Mouse (Mus musculus) forebrain, embryonic 16.5 days (tissue): Measurements from ENCODE around the gene Fut1. TPM values are rescaled to one million over a fixed set of nuclear protein-coding genes. Genes with fewer than 3 reads are reported as not detected.

Experiments used
- ATAC-seq: fragments of 200-750 bp; cut with Nextera tagmentation; 2 replicates; pipeline ENCODE4 v1.8.0; 2017; ENCODE audit warnings: mild to moderate bottlenecking, moderate library complexity
- H3K27ac ChIP-seq: fragments of 300-500 bp; sonication (generic); 2 replicates; pipeline ENCODE4 v1.5.1; 2014; ENCODE audit warnings: low read length, control low read depth
- H3K27me3 ChIP-seq: fragments of 300-500 bp; sonication (generic); replicated peaks from 2 replicates; pipeline ENCODE4 v1.6.1; 2014; ENCODE audit warnings: low read length; ENCODE audit not compliant: control insufficient read depth, insufficient read depth
- H3K36me3 ChIP-seq: fragments of 300-500 bp; sonication (generic); 2 replicates; pipeline ENCODE4 v1.6.1; 2014; ENCODE audit not compliant: control insufficient read depth, insufficient read depth
- H3K4me1 ChIP-seq: fragments of 300-500 bp; sonication (generic); replicated peaks from 2 replicates; pipeline ENCODE4 v1.6.1; 2014; ENCODE audit warnings: low read length; ENCODE audit not compliant: control insufficient read depth, insufficient read depth
- H3K4me2 ChIP-seq: fragments of 300-500 bp; sonication (generic); 2 replicates; pipeline ENCODE4 v1.6.1; 2014; ENCODE audit warnings: mild to moderate bottlenecking, low read length, control low read depth
- H3K4me3 ChIP-seq: fragments of 300-500 bp; sonication (generic); replicated peaks from 2 replicates; pipeline ENCODE4 v1.5.1; 2014; ENCODE audit warnings: mild to moderate bottlenecking, low read length, control low read depth
- H3K9ac ChIP-seq: fragments of 300-500 bp; sonication (generic); replicated peaks from 2 replicates; pipeline ENCODE4 v1.6.1; 2014; ENCODE audit warnings: low read depth, low read length, control low read depth
- H3K9me3 ChIP-seq: fragments of 300-500 bp; sonication (generic); 2 replicates; pipeline ENCODE4 v1.6.1; 2016; ENCODE audit warnings: low read length; ENCODE audit not compliant: control insufficient read depth
- WGBS: fragments of 180-500 bp; shearing (Covaris S2); extraction: QIAGEN DNeasy Blood & Tissue Kit; methylation state at CpG from one replicate; pipeline ENCODE4 v1.1.7; 2014; 5-methylcytosine and 5-hydroxymethylcytosine counted together
- polyA plus RNA-seq: library from polyadenylated mRNA; unstranded; fragments of >200 nt; fragmentation: Nextera tagmentation; extraction: Ambion mirVana; gene quantifications from 2 replicates; pipeline ENCODE4 v1.2.1, GENCODE M21; 2015

Fut1 gene
- polyA plus RNA-seq, result not detected in 2 replicates

DNA sequence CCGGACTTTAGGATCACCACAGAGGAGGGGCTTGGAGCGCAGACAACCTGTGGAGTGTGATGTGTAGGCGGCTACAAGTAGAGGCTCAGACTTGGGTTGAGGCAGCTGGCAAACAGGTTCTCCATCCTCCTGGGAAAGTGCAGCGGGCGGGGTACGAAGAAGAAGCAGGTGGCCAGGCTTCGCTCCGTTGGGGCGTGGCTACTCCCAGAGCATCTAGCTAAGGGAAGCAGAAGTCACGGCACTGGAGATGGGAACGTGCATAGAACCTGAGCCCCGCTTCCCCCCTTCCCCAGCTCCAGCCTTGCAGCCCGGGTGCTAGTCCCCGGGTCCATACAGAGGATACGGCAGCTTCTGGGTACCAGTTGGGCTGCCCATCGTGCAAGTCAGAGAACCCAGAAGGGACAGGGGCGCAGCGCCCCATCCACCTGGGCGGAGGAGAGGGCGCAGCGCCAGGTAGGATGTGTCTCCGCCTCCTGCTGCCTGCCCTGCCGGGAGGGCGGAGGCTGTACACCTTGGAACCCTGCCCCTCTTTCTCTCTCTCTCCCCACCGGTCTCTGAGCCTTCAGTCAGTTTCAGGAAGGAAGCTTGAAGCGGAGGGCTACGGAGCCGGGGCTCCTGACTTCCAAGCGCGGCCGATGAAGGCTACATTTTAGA, at the start of gene Fut1:
Gene Fut1 (plus strand): TSS at position 248 of the 654 bp plus-strand sequence.
- Histone ChIP-seq H3K4me3 (0 out of 2 replicates have a peak within 1 kb of the TSS, but pooled peaks have one; percentile 3), H3K4me2 (peak within 1 kb of the TSS; percentile 26), H3K9ac (0 out of 2 replicates have a peak within 1 kb of the TSS, but pooled peaks have one; percentile 1), H3K36me3 (no peaks in the 10 kb centered on the region), H3K27ac (no peak within 1 kb of the TSS), H3K27me3 (peaks cover 20% of the 10 kb centered on the region), H3K9me3 (no peaks in the 10 kb centered on the region), H3K4me1 (peaks cover 3% of the 10 kb centered on the region; the same call in 1 of the 2 replicates)
- ATAC-seq, result no peak
- 7% methylated on average over 28 of the region's 31 CpGs for WGBS

DNA sequence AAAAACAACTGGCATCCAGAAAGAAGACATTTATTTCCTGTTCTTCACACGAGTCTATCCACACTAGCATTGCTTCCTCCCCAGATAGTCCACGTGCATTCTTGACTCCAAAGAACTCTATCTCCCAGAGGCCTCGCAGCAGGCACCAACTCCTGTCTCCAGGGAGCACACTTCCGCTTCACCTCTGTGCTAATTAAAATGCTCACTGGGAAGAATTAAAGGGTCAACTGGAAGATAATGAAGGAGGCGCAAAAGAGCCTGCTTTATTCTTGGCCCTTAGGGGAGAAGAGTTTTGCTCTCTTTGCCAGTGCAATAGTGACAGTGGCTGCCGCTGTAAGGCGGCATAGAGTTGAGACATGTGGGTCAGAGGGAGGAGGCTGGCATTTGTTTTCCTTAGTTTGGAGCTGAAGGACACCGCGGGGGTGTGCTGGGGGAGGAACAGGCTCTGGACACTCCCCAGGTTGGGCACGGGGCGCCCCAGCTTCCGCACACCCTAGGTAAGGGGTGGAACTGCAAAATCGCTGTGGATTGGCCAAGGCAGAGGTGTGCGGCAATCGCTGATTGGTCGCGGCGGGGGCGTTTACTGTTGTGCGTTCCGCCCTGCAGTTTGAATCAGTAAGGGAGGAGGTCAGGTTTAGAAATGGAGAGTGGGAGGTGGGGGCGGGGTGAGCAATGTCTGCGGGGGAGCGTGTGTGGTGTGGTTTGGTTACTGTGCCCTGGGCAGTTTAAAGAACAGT, 49.1 kb upstream of the Fut1 start:
- H3K9ac ChIP-seq, result peak overlapping the region; percentile 63
- peak overlapping the region; percentile 60 for H3K4me3 ChIP-seq
- H3K9me3 ChIP-seq, result no peaks in the 10 kb centered on the region
- H3K4me2 ChIP-seq, result peak overlapping the region; percentile 93
- H3K27ac ChIP-seq, result peak overlapping the region; percentile 73
- H3K4me1 ChIP-seq, result peaks cover 25% of the 10 kb centered on the region
- ATAC-seq, result peak; percentile 95
- H3K36me3 ChIP-seq, result no peaks in the 10 kb centered on the region
- 2% methylated on average over 24 of the region's 24 CpGs for WGBS
- H3K27me3 ChIP-seq, result no peaks in the 10 kb centered on the region

DNA sequence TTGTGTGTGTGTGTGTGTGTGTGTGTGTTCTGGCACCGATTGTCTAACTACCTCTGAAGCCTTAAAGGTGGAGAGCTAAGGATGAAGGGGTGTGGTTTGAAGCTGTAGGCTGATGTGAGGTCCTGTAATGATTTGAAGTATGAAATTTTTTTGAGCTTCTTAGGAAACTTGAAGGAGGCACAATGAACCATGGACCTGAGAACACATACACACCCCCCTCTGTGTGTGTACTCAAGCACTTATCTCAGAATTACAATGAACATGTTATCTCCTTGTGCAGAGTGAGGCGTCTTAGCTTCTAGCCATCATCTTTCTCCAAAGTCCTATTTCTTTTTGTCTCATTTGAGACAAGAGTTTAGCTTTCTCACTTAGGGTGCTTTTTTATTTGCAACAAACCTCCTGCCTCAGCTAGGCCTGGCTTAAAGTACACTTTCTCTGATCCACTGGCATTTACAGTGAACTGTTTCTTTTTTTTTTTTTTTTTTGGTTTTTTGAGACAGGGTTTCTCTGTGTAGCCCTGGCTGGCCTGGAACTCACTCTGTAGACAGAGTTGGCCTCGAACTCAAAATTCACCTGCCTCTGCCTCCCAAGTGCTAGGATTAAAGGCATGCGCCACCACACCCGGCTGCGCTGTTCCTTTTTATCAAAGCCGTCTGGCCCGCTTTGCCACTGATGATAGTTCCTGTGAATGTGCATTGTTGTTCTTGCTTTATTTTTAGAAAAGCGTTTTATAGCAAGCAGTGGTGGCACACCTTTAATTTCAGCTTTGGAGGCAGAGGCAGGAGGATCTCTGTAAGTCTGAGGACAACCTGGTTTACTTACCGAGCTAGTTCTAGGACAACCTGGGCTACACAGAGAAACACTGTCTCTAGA, 48.3 kb upstream of the Fut1 start:
- WGBS, result 80% methylated on average over 10 of the region's 10 CpGs
- H3K27me3 ChIP-seq, result no peaks in the 10 kb centered on the region
- H3K4me3 ChIP-seq, result peak overlapping the region; percentile 60
- peak overlapping the region; percentile 71 for H3K27ac ChIP-seq
- H3K9me3 ChIP-seq, result no peaks in the 10 kb centered on the region
- peak overlapping the region; percentile 63 for H3K9ac ChIP-seq
- no peak for ATAC-seq
- H3K4me1 ChIP-seq, result peaks cover 25% of the 10 kb centered on the region
- H3K36me3 ChIP-seq, result no peaks in the 10 kb centered on the region
- H3K4me2 ChIP-seq, result peak overlapping the region; percentile 93

DNA sequence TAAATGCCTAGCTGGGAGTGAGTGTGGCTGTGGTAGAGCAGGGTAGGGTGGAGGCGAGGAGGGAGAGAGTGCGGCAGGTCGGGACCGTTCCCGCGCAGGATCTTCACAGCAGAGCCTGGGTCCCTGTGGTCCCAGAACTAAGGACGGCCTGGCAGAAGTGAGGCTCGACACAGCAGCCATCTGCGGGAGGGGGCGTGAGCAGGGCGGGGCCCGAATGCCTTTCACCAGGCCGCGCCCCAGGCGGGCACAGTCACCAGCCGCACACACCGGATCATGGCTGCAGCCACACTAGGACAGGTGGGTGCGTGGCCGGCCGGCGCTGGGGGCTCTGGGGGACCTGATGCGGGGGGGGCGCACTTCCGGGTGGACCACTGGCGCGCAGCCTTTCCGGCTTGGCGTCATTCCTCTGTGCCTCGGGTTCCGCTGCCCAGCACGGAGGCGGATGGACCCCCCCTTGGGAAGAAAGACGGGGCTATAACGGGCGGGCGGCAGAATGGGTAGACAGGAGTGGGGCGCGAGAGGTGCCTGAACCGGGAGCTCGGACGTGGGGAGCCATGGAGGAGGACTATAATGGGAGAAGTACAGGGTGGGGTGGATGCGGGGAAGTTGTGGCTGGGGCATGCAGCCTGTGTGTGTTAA, 46.9 kb upstream of the Fut1 start, which contains the start of gene Bcat2:
Gene Bcat2 (plus strand): TSS at position 51 of the 639 bp plus-strand sequence.
- no peaks in the 10 kb centered on the region for H3K9me3 ChIP-seq

DNA sequence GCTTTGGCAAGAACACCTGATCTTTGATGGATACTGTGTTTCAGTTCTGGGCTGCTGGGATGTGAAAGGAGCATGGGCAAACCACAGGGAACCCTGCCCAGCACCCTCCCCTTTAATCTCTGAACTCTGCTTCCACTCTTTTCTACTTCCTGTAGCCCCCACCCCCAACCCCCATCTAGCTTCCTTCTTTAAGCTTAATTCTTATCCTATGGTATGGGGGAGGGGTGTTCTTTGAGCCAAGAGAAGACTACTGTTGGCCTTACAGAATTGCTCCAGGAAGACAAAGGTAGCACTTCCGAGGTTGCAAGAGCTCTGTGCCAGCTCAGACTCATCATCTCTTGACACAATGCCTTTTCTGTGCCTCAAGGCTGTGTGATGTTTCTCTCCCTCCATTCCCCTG, 45.1 kb upstream of the Fut1 start:
- Histone ChIP-seq H3K9ac (no peak overlapping the region), H3K36me3 (peaks cover 5% of the 10 kb centered on the region; the same call in 1 of the 2 replicates), H3K9me3 (no peaks in the 10 kb centered on the region), H3K4me1 (peaks cover 25% of the 10 kb centered on the region), H3K4me2 (no peak overlapping the region), H3K4me3 (no peak overlapping the region), H3K27me3 (no peaks in the 10 kb centered on the region), H3K27ac (no peak overlapping the region)
- WGBS, result 56% methylated on average over 1 of the region's 1 CpGs
- ATAC-seq, result no peak

More for the DNA sequence above, 46.9 kb upstream of the Fut1 start, which contains the start of gene Bcat2:
- under 1% methylated on average over 42 of the region's 42 CpGs for WGBS
- peak within 1 kb of the TSS; percentile 88 for H3K27ac ChIP-seq
- peak within 1 kb of the TSS; percentile 80 for H3K4me3 ChIP-seq
- peak within 1 kb of the TSS; percentile 95 for H3K9ac ChIP-seq
- no peaks in the 10 kb centered on the region for H3K36me3 ChIP-seq
- peak within 1 kb of the TSS; percentile 62 for H3K4me2 ChIP-seq
- H3K27me3 ChIP-seq, result no peaks in the 10 kb centered on the region
- H3K4me1 ChIP-seq, result peaks cover 25% of the 10 kb centered on the region
- ATAC-seq, result peak; percentile 51

DNA sequence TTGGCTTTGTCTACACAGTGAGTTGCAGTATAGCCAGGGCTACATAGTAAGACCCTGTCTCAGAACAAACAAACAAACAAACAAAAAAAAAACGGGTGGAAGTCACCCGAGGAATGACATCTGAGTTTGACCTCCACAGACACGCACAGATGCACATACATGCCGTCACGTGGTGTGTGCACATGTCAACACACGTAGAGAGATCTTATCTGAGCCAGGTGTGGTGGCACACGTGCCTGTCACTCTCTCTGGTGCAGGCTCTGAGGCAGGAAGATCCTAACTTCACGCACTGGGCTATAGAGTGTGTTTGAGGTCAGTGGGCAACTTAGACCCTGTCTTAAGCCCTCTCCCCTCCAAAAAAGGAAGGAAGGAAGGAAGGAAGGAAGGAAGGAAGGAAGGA, 43.1 kb upstream of the Fut1 start:
- no peaks in the 10 kb centered on the region for H3K9me3 ChIP-seq
- peaks cover 5% of the 10 kb centered on the region; the same call in 1 of the 2 replicates for H3K36me3 ChIP-seq
- H3K4me1 ChIP-seq, result peaks cover 16% of the 10 kb centered on the region
- 81% methylated on average over 8 of the region's 8 CpGs for WGBS
- H3K4me2 ChIP-seq, result no peak overlapping the region
- no peak overlapping the region for H3K27ac ChIP-seq
- no peak overlapping the region for H3K4me3 ChIP-seq
- no peak overlapping the region for H3K9ac ChIP-seq
- no peaks in the 10 kb centered on the region for H3K27me3 ChIP-seq
- no peak for ATAC-seq

DNA sequence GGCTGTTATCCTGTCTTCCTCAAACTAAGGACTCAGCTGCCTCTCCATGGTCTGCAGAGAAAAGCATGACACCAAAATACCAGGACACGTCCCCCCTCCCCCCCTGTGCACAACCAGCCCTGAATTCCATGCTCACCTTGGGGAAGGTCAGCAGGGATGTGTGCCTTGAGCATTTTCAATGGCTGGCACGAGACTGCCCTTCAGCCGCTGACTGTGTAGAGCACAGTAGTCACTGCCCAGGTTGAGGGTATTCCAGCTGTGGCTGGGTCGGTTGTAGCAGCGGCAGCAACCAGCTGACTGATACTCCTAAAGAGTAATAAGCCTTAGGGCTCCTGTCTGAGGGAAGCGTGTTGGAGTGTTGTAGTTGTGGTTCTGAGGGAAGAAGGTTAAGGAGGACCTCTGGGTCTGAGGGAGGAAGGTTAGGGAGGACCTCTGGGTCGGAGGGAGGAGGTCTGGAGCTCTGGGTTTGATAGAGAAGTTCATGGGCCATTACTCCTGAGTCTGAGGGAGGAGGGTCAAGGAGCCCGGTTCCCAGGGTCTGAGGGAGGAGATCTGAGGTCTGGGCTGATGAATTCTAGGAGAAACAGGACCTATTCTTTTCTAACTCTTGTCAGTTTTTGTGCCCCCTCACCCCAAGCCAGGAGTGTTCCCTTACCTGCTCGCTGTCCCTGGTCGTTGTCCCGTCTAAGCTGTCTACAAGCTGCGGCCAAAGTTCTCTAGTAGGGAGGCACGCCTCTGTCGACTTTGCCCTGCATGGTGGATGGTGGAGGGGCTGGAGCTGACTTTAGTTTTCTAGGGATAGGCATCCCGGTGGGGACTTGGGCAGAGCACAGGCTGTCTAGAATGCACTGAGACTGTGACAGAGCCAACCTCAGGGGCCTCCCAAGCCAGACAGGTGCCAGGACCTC, 42.4 kb upstream of the Fut1 start:
- H3K27me3 ChIP-seq, result no peaks in the 10 kb centered on the region
- no peak overlapping the region for H3K27ac ChIP-seq
- H3K36me3 ChIP-seq, result peaks cover 5% of the 10 kb centered on the region; the same call in 1 of the 2 replicates
- H3K9ac ChIP-seq, result no peak overlapping the region
- WGBS, result 90% methylated on average over 15 of the region's 15 CpGs
- no peak overlapping the region for H3K4me3 ChIP-seq
- H3K9me3 ChIP-seq, result no peaks in the 10 kb centered on the region
- H3K4me1 ChIP-seq, result peaks cover 15% of the 10 kb centered on the region
- no peak overlapping the region for H3K4me2 ChIP-seq
- ATAC-seq, result no peak

DNA sequence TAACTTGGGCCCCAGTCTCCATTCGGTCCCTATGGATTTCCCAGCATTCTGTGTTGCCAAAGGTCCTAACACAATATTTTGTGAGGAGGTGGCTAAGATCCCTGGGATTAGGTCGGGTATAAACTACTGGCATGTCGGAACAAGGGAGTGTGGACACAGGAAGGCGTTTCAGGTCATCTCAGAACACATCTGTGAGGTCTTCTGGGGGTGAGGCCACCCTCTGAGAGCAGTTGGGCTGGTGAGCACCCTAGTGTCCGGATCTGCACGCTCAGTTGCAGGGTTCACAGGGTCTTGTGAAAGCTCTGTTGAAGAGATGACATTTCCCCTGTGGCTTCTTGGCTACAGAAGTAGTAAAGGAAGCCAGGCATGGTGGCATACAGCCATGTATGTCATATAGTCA, 31.2 kb upstream of the Fut1 start:
- ATAC-seq, result no peak
- Histone ChIP-seq H3K27ac (no peak overlapping the region), H3K27me3 (no peaks in the 10 kb centered on the region), H3K4me3 (no peak overlapping the region), H3K4me1 (peaks cover 9% of the 10 kb centered on the region), H3K9me3 (no peaks in the 10 kb centered on the region), H3K4me2 (no peak overlapping the region), H3K36me3 (no peaks in the 10 kb centered on the region; the same call in 1 of the 2 replicates), H3K9ac (no peak overlapping the region)
- WGBS, result 88% methylated on average over 6 of the region's 6 CpGs
